Mouse (Mus musculus) heart, adult 2 months (tissue): ENCODE results near the gene Prss44. TPM values are rescaled to one million over a fixed set of nuclear protein-coding genes. Genes with fewer than 3 reads are reported as not detected.

Experiments
- DNase-seq, 2 experiments: peaks; one replicate each; pipeline ENCODE4 v3.0.0; 2021
- H3K27ac ChIP-seq: fragments of 200-600 bp; 2 replicates; pipeline ENCODE4 v1.8.1; 2022
- H3K27me3 ChIP-seq: fragments of 200-500 bp; 2 replicates; pipeline ENCODE4 v1.6.1; 2012; ENCODE audit warnings: mild to moderate bottlenecking, low read length, inconsistent platforms, mixed read lengths; ENCODE audit not compliant: control insufficient read depth, insufficient read depth
- H3K36me3 ChIP-seq: fragments of 200-500 bp; 2 replicates; pipeline ENCODE4 v1.6.1; 2012; ENCODE audit warnings: low read length, inconsistent platforms; ENCODE audit not compliant: control insufficient read depth, insufficient read depth
- H3K4me1 ChIP-seq: fragments of 200-500 bp; 2 replicates; pipeline ENCODE4 v1.6.1; 2011; ENCODE audit warnings: low read length; ENCODE audit not compliant: control insufficient read depth, insufficient read depth
- H3K4me3 ChIP-seq: fragments of 200-600 bp; 2 replicates; pipeline ENCODE4 v1.8.1; 2022
- H3K79me2 ChIP-seq: fragments of 200-500 bp; replicated peaks from 2 replicates; pipeline ENCODE4 v1.6.1; 2012; ENCODE audit warnings: mild to moderate bottlenecking, inconsistent platforms, low read length, moderate library complexity, mixed read lengths; ENCODE audit not compliant: control insufficient read depth, insufficient read depth
- H3K9ac ChIP-seq: fragments of 200-500 bp; 2 replicates; pipeline ENCODE4 v1.6.1; 2012; ENCODE audit warnings: low read depth, mild to moderate bottlenecking, control low read depth, inconsistent platforms, low read length, mixed read lengths
- CTCF ChIP-seq: fragments of 200-600 bp; IDR thresholded peaks from 2 replicates; pipeline ENCODE4 v1.8.1; 2022; ENCODE audit warnings: antibody characterized with exemption, mild to moderate bottlenecking, moderate library complexity
- EP300 ChIP-seq: fragments of 200-500 bp; IDR thresholded peaks from 2 replicates; pipeline ENCODE4 v1.6.1; 2011; ENCODE audit warnings: low read depth, low read length, control low read depth; ENCODE audit not compliant: insufficient read depth
- POLR2A ChIP-seq: fragments of 200-500 bp; IDR thresholded peaks from 2 replicates; pipeline ENCODE4 v1.6.1; 2011; ENCODE audit warnings: mild to moderate bottlenecking, low read depth, low read length, control low read depth; ENCODE audit not compliant: insufficient read depth
- WGBS: fragments of 180-500 bp; shearing (Covaris S2); methylation state at CpG from one replicate; pipeline ENCODE4 v1.1.7; 2018; 5-methylcytosine and 5-hydroxymethylcytosine counted together
- intact Hi-C: fragments of 180-260 bp; cut with DNase I; formaldehyde crosslinking; loops from one replicate; pipeline ENCODE4 v1.15.1; 2025
- polyA plus RNA-seq: library from polyadenylated mRNA; depleted of rRNA; stranded (reverse); fragments of >200 nt; gene quantifications from 2 replicates; pipeline ENCODE4 v1.2.3, GENCODE M21; 2012
- total RNA-seq, 2 experiments: library from RNA; stranded (reverse); gene quantifications; 2 replicates each; pipeline ENCODE4 v1.2.3; 2021

The Prss44 gene
- total and polyA plus RNA-seq, 3 experiments = 0.06 TPM; not detected in 2

DNA sequence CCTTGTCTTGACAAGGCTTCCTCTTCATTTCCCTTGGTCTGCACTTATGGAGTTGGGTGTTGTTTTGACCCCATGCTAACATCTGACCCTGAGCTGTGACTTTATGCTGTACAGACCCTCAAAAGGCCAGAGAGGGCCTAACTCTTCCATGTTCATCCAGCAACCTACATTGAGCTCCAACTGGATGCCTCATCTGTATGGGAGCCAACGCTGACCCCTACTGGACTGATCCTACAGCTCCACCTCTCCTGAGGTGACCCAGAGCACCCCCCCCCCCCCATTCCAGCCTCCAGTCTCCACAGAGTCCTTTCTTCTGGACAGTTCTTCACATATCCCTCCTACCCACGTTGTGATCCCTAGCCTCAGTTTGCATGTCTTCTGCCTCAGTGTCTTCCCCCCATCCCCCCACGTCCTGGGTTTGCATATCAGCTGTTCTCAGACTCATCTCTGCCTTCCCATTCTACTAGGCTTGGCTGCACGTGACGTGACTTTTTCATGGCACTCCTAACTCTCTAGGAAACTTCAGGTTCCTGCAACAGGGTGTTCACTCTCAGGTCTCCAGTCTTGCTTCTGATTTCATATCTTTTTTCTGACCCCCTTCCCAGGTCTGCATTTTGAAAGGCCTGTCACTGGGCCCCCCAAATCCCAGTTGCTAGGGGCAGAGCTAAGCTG, 34.4 kb upstream of the Prss44 start:
- Histone ChIP-seq H3K36me3 (no peaks in the 10 kb centered on the region), H3K27me3 (no peaks in the 10 kb centered on the region), H3K9ac (no peak overlapping the region), H3K27ac (no peak overlapping the region), H3K4me3 (no peak overlapping the region), H3K79me2 (no peaks in the 10 kb centered on the region), H3K4me1 (no peaks in the 10 kb centered on the region; the same call in 1 of the 2 replicates)
- WGBS = 64% methylated on average over 5 of the region's 5 CpGs
- intact Hi-C loops = loop anchor here (2.0 kb wide), 1 partner anchor 21 kb away; no protein-coding TSS in a partner anchor
- no peak for DNase-seq
- TF ChIP-seq CTCF (peak; percentile 37), EP300 (no peak), POLR2A (no peak)

- Histone ChIP-seq H3K27me3 (no peaks in the 10 kb centered on the region), H3K4me1 (no peaks in the 10 kb centered on the region; the same call in 1 of the 2 replicates), H3K79me2 (no peaks in the 10 kb centered on the region), H3K36me3 (no peaks in the 10 kb centered on the region), H3K9ac (peak overlapping the region; percentile 71), H3K4me3 (peak overlapping the region; percentile 47), H3K27ac (peak overlapping the region; percentile 66)
- peak; percentile 95 to 98 for DNase-seq
- WGBS = 1% methylated on average over 43 of the region's 43 CpGs
- TF ChIP-seq POLR2A (no peak), EP300 (0 out of 2 replicates have a peak, but pooled peaks have one; percentile 0), CTCF (peak; percentile 88)
- intact Hi-C loops = loop anchor here (1.0 to 10.0 kb wide), 6 partner anchors 49 to 370 kb away; no protein-coding TSS in a partner anchor
Observed at GRCm38 (mm10) chr9:110781256-110781721, 32.5 kb upstream of the Prss44 start.

- Histone ChIP-seq H3K36me3 (no peaks in the 10 kb centered on the region), H3K4me3 (peak overlapping the region; percentile 47), H3K27me3 (no peaks in the 10 kb centered on the region), H3K4me1 (no peaks in the 10 kb centered on the region; the same call in 1 of the 2 replicates), H3K27ac (peak overlapping the region; percentile 66), H3K9ac (peak overlapping the region; percentile 71), H3K79me2 (no peaks in the 10 kb centered on the region)
- peak; percentile 90 to 91 for DNase-seq
- intact Hi-C loops = loop anchor here (1.0 to 10.0 kb wide), 7 partner anchors 49 to 371 kb away; no protein-coding TSS in a partner anchor
- WGBS = 2% methylated on average over 23 of the region's 23 CpGs
- TF ChIP-seq POLR2A = no peak
- no peak for TF ChIP-seq EP300
- TF ChIP-seq CTCF = no peak; the same call in 1 of the 2 replicates
Observed at GRCm38 (mm10) chr9:110781731-110782130, 32.1 kb upstream of the Prss44 start.

DNA sequence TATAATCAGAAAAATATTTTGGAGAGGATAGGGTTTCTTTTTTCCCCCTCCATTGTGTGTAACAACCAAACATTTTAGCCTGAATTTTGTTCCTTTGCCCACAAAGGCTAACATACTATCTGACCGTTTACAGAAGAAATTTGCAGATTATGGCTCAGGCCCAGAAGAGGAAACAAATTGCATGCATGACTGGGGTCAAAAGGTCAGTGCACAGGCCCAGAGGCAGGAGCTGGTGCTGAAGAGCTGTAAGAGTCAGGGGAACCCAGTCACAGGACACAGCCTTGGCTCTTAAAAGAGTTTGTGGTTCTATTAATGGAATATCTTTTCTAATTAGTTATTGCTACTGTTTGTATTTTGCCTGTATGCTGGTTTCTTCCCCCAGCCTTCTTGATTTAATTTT, 30.2 kb upstream of the Prss44 start:
- Histone ChIP-seq H3K4me3 (no peak overlapping the region), H3K79me2 (no peaks in the 10 kb centered on the region), H3K4me1 (no peaks in the 10 kb centered on the region; the same call in 1 of the 2 replicates), H3K36me3 (no peaks in the 10 kb centered on the region), H3K27me3 (no peaks in the 10 kb centered on the region), H3K27ac (no peak overlapping the region), H3K9ac (no peak overlapping the region)
- TF ChIP-seq CTCF = no peak
- no peak for TF ChIP-seq EP300
- no peak for TF ChIP-seq POLR2A
- intact Hi-C loops = loop anchor here (2.0 to 10.0 kb wide), 4 partner anchors 87 to 341 kb away; no protein-coding TSS in a partner anchor
- no peak for DNase-seq
- 53% methylated on average over 1 of the region's 1 CpGs for WGBS

- Histone ChIP-seq H3K36me3 (no peaks in the 10 kb centered on the region), H3K79me2 (no peaks in the 10 kb centered on the region), H3K27me3 (no peaks in the 10 kb centered on the region), H3K4me3 (no peak overlapping the region), H3K9ac (no peak overlapping the region), H3K27ac (no peak overlapping the region), H3K4me1 (no peaks in the 10 kb centered on the region)
- intact Hi-C loops = loop anchor here (10.0 kb wide), 1 partner anchor 287 kb away; no protein-coding TSS in a partner anchor
- TF ChIP-seq CTCF = peak; percentile 22; the same call in 1 of the 2 replicates
- no peak for TF ChIP-seq EP300
- TF ChIP-seq POLR2A = no peak
- DNase-seq = no peak
- 81% methylated on average over 3 of the region's 3 CpGs for WGBS
Observed at GRCm38 (mm10) chr9:110788169-110788568, 25.6 kb upstream of the Prss44 start.

DNA sequence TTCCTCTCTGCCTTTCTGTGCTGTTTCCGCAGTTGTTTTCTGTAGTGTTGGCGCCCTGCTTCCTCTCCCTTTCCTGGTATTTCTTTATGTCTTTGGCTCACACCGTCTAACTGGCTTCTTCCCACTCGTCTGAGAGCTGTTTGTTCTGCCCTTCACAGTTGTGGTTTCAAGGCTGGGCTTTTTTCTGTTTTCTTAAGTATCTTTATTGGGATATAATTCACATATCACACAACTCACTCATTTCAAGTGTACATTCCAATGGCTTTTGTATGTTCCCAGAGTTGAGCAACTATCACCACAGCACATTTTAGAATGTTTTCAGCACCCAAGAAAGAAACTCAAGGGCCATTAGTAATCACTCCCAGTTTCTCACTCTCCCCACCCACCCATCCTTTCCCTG, 23.3 kb upstream of the Prss44 start:
- Histone ChIP-seq H3K27me3 (no peaks in the 10 kb centered on the region), H3K4me3 (no peak overlapping the region), H3K27ac (no peak overlapping the region), H3K4me1 (no peaks in the 10 kb centered on the region), H3K36me3 (no peaks in the 10 kb centered on the region), H3K9ac (no peak overlapping the region), H3K79me2 (no peaks in the 10 kb centered on the region)
- DNase-seq = no peak
- intact Hi-C loops = no loop called here
- no peak for TF ChIP-seq POLR2A
- TF ChIP-seq EP300 = no peak
- TF ChIP-seq CTCF = no peak
- WGBS = 55% methylated on average over 4 of the region's 4 CpGs
